Mouse (Mus musculus): ENCODE data around the gene Slfn2. TPM values are rescaled to one million over a fixed set of nuclear protein-coding genes. Genes with fewer than 3 reads are reported as not detected.

Slfn2 gene
- polyA plus RNA-seq, 1 experiment from 2014 or later = 1.3 TPM

DNA sequence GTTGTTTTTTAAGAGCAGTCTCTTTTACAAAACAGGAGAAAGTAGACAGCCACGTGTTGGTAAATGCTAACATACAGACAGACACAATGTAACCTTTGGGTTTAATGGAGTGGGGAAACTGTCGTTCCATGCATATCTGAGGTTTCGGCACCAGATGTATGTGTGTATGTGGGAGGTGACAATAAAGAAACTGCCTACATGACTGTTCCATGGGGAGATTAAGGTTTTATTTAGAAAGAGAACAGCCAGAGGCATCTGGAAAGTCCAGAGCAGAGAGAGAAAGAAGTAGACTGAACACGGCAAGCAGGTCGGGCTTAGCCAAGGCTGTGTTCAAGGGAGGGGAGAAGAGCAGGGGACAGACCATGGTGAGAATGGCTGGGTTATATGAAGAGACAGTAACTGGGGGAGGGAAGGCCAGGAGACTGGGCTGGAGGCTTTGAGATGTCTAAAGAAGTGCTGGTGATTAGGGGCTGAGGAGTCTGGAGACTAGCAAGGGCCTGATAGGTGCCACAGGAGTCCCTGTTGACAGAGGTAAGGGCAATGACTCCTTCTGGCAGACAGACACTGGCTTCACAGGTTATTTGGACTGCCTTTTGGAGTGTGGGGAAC is 4.4 kb upstream of the Slfn2 start:
- H3K27ac ChIP-seq = no peak overlapping the region
- H3K9me3 ChIP-seq = no peaks in the 10 kb centered on the region
- no peaks in the 10 kb centered on the region for H3K4me1 ChIP-seq (replicated peaks)
- no peak overlapping the region for H3K4me2 ChIP-seq
- no peaks in the 10 kb centered on the region for H3K36me3 ChIP-seq
- ATAC-seq (ENCODE audit: low FRiP score) = no peak
- H3K27me3 ChIP-seq = peaks cover 7% of the 10 kb centered on the region; the same call in 1 of the 2 replicates
- H3K9ac ChIP-seq = no peak overlapping the region
- no peak overlapping the region for H3K4me3 ChIP-seq
- 81% methylated on average over 5 of the region's 5 CpGs for WGBS

DNA sequence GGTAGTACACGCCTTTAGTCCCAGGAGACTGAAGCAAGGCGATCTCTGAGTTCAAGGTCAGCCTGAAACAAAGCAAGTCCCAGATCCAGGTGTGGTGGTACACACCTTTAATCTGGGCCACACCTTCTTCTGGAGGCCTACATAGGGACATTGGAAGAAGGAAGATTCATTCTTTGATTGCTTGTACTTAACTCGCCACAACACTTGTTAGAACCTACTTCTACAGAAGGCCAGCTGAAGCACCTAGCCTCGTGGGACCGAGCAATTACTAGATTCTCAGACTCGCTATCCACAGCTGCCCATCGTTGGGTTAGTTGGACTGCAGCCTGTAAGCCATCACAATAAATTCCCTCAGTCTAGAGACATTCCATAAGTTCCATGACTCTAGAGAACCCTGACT is 3.1 kb upstream of the Slfn2 start:
- H3K27ac ChIP-seq = no peak overlapping the region
- no peak overlapping the region for H3K4me2 ChIP-seq
- H3K9ac ChIP-seq = no peak overlapping the region
- no peak for ATAC-seq (ENCODE audit: low FRiP score)
- no peaks in the 10 kb centered on the region for H3K36me3 ChIP-seq
- H3K9me3 ChIP-seq = no peaks in the 10 kb centered on the region
- H3K4me3 ChIP-seq = no peak overlapping the region
- peaks cover 7% of the 10 kb centered on the region; the same call in 1 of the 2 replicates for H3K27me3 ChIP-seq
- no peaks in the 10 kb centered on the region for H3K4me1 ChIP-seq (replicated peaks)
- WGBS = 92% methylated on average over 7 of the region's 7 CpGs

DNA sequence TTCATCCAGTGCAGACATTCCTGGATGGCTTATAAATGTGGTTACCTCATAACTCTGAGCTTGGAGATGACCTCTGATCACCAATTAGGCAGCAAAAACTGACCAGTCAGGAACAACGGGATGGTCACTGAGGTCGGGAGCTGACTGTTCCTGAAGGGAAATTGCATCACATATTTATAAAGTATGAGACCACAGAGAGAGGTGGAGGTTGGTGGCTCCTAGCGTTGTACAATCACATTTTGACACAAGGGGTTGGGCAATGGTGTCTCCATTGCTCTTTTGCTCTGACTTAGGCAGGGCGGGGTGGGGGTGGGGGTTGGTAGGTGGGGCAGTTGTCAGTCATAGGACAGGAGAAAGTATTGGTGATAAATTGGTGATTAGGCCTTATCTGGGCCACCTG is 1.8 kb upstream of the Slfn2 start:
- Histone ChIP-seq H3K4me3 (no peak overlapping the region), H3K4me1 (replicated peaks) (no peaks in the 10 kb centered on the region), H3K9me3 (no peaks in the 10 kb centered on the region), H3K27ac (no peak overlapping the region), H3K36me3 (no peaks in the 10 kb centered on the region), H3K9ac (no peak overlapping the region), H3K4me2 (no peak overlapping the region), H3K27me3 (peaks cover 7% of the 10 kb centered on the region; the same call in 1 of the 2 replicates)
- 79% methylated on average over 4 of the region's 4 CpGs for WGBS
- no peak for ATAC-seq (ENCODE audit: low FRiP score)

DNA sequence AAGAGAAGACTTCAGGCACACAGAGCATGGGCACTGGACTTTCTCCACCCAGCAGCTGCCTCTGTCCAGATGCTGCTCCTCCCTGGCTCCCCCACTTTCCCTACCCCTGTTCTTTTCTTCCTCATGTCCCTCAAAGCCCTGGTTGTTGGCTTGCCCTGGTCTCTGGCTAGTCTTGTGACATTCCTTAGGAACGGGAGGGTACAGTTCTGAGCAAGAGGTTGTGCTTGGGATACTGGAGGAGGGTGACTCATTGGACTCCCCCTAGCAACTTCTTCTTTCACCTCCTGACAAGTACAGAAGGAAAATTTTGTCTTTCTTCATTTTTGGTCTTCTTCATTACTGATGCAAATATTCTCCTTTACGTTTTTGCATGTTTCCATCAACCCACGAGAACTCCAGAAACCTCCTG is 967 bp upstream of the Slfn2 start:
- 70% methylated on average over 3 of the region's 3 CpGs for WGBS

DNA sequence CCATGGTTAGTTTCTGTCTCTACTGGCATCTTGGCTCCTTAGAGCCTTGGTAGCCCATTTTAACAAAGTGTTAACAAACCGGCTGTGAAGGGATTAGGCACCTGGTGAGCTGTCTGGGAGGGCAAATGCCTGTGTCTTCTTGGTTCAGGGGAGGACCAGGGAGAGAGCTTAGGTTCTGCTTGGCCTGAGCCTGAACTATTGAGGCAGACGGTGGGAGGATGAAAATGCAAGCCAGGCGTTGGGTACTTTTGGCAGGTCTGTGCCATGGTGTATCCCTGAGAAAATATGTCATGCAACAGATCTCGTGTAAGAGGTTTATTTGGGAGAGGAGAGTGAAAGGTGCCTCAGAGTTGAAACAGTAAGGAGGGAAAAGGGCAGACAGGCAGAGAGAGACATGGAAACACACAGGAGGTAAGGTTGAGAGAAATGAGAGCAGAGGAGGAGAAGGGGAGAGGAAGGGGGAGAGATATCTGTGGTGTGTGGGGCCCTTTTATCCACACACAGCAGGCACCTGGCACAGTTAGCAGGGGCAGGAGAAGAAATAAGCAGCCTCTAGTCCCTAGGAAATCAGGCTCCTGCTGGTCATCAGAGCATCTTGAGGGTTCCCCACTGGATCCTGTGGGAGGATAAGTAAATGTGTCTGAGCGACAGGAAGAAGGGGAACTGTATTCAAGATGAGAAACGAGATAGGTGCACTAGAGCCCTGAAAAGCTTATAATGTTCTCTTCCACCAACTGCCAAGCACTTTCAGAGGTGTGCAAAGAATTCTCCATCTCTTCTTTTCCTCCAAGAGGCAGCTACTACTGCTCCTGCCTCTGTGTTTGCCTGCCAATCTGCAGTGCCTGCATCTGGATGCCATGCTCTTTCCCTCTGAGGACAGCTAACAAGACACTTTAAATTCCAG is 781 bp downstream of the Slfn2 start:
- no peaks in the 10 kb centered on the region for H3K9me3 ChIP-seq
- WGBS = 34% methylated on average over 6 of the region's 6 CpGs
- no peak overlapping the region for H3K4me2 ChIP-seq
- no peak for ATAC-seq (ENCODE audit: low FRiP score)
- H3K36me3 ChIP-seq = no peaks in the 10 kb centered on the region
- no peak overlapping the region for H3K9ac ChIP-seq
- H3K27me3 ChIP-seq = peaks cover 7% of the 10 kb centered on the region; the same call in 1 of the 2 replicates
- no peak overlapping the region for H3K27ac ChIP-seq
- H3K4me3 ChIP-seq = no peak overlapping the region
- no peaks in the 10 kb centered on the region for H3K4me1 ChIP-seq (replicated peaks)

More for the DNA sequence above, 967 bp upstream of the Slfn2 start:
- Histone ChIP-seq H3K27ac (no peak overlapping the region), H3K9ac (no peak overlapping the region), H3K4me2 (no peak overlapping the region), H3K36me3 (no peaks in the 10 kb centered on the region), H3K4me1 (replicated peaks) (no peaks in the 10 kb centered on the region), H3K9me3 (no peaks in the 10 kb centered on the region), H3K4me3 (no peak overlapping the region), H3K27me3 (peaks cover 7% of the 10 kb centered on the region; the same call in 1 of the 2 replicates)
- ATAC-seq (ENCODE audit: low FRiP score) = no peak

DNA sequence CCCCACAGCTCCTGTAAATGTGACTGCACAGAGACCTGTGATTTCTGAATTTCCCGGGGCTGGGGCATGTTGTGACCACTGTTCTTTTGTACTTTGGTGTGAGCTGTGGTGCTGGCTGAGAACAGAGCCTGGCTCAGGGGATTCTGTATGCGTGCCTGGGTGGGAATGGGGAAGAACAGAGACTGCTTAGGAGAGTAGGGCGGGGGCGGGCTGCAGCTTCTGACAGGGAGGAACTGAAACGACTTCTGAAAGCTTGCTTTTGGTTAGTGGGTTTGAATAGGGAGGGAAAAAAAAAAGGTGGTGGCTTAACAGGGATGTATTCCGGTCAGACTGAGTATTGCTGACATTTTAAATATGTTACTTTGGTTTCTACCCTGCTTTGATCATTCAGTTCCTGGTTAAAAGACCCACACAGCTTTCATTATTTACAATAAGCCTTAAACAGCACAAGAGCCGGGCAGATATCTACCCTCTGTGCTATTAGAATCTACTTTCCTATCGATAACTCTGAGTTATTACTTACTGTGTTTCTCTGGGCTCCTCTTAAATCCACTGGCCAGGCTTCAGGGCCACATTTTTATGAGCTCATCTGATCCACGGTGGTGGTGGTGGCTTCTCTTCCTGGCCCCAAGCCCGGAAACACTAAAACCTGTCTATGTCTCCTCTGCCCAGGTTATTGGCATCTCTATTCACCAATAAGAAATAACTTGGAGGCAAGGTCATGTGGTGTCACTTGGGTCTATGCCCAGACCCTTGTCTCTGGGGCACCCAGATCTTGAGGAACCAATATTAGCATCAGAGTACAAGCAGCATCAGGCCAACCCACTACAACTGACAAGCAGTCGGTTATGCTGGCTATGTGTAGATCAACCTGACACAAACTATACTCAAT is 2.0 kb downstream of the Slfn2 start:
- Histone ChIP-seq H3K9me3 (no peaks in the 10 kb centered on the region), H3K9ac (no peak overlapping the region), H3K27ac (no peak overlapping the region), H3K27me3 (peaks cover 7% of the 10 kb centered on the region; the same call in 1 of the 2 replicates), H3K36me3 (no peaks in the 10 kb centered on the region), H3K4me1 (replicated peaks) (no peaks in the 10 kb centered on the region), H3K4me2 (no peak overlapping the region), H3K4me3 (no peak overlapping the region)
- WGBS = 48% methylated on average over 11 of the region's 11 CpGs
- no peak for ATAC-seq (ENCODE audit: low FRiP score)

DNA sequence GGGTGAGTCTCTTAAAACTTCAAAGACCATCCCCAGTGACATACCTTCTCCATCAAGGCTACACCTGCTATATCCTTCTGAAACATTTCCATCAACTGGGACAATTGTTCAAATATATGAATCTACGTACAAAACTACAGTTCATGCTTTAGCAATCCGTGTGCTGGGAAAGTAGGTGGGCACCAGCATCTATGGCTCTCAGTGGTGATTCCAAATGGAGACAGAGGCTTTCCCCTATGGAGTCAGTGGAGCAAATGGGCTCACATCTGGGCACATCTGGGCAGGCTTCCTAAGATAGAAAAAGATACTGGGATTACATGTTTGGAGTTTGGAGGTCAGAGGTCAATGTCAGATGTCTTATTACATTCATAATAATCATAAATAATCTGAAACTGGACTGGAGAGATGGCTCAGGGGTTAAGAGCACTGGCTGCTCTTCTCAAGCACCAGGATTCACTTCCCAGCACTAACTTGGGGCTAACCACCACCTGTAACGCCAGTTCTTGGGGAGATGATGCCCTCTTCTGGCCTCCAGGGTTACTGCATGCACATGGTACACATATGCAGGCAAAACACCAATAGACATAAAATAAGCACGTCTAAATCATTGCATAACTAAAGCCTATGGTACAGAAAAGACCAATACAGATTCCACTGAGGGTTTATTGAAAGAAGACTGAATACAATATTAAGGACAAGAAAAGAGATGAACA is 3.2 kb downstream of the Slfn2 start:
- H3K27ac ChIP-seq = no peak overlapping the region
- ATAC-seq (ENCODE audit: low FRiP score) = no peak
- H3K9ac ChIP-seq = no peak overlapping the region
- H3K4me3 ChIP-seq = no peak overlapping the region
- WGBS = 73% methylated on average over 4 of the region's 4 CpGs
- H3K9me3 ChIP-seq = no peaks in the 10 kb centered on the region
- no peaks in the 10 kb centered on the region for H3K4me1 ChIP-seq (replicated peaks)
- peaks cover 7% of the 10 kb centered on the region; the same call in 1 of the 2 replicates for H3K27me3 ChIP-seq
- H3K36me3 ChIP-seq = no peaks in the 10 kb centered on the region
- no peak overlapping the region for H3K4me2 ChIP-seq

DNA sequence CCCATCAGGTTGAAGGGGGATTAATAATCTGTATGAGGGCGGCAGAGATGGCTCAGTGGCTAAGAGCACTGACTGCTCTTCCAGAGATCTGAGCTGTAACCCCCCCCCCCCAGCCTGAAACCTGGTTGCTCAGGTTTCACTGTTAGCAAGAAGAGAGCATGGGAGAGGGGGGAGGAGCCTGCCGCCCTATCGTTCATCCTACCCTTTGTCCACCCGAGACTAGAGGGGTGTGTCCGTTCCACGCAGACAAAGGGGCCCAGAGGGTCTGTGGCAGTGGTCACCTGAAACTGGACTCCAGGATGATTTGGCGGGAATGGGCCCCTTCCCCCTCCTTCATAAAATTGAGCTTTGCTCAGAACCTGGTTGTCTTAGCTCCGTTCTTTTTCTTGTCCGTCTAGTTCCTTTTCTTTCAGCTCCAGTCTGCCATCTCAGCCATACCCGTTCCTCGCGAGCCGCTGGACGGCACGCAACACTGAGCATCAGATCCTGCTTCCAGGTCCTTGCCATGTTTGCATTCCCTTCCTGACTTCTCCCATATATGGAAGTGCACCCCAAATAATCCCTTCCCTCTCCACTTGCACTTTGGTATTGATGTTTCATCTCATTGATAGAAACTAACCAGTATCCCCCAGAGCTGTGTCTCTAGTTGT is 5.5 kb downstream of the Slfn2 start:
- WGBS = 86% methylated on average over 15 of the region's 15 CpGs
- no peak for ATAC-seq (ENCODE audit: low FRiP score)
- H3K9ac ChIP-seq = no peak overlapping the region
- no peak overlapping the region for H3K27ac ChIP-seq
- no peak overlapping the region for H3K4me2 ChIP-seq
- no peaks in the 10 kb centered on the region for H3K4me1 ChIP-seq (replicated peaks)
- no peaks in the 10 kb centered on the region for H3K27me3 ChIP-seq
- H3K36me3 ChIP-seq = no peaks in the 10 kb centered on the region
- no peaks in the 10 kb centered on the region for H3K9me3 ChIP-seq
- no peak overlapping the region for H3K4me3 ChIP-seq

DNA sequence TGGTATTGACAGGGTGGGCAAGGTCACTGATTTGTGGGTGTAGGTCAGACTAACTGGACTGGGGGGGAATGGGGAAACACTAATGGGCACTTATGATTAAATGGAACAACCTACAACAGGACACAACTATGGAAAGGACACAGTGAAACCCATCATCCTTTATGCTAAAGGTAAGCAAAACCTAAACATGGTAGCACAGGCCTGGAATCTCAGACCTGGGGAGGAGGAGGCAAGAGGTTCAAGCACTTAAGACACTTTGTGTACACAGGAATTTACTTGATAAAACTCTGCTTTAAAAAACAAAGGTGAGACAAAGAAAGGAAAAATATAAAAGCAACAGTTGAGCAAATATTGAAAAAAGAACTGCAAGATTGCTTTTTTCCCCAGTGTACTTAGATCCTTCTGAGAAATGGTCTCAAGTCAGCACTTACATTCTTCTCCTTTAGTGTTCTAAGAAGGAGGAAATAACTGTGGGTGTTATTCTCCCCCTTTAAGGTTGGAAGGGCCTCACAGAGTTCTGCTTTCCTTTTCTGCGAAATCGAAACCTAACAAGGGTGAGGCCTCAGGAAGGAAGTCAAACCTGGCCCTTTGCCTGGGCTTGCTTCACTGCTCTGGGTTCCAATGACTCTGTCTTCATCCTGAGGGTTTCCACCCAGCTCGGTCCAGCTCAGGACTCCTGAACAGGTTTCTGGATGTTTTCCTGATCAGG is 13.0 kb downstream of the Slfn2 start:
- H3K36me3 ChIP-seq = no peaks in the 10 kb centered on the region
- no peaks in the 10 kb centered on the region for H3K4me1 ChIP-seq (replicated peaks)
- no peak overlapping the region for H3K4me3 ChIP-seq
- no peaks in the 10 kb centered on the region for H3K9me3 ChIP-seq
- no peaks in the 10 kb centered on the region for H3K27me3 ChIP-seq
- no peak overlapping the region for H3K27ac ChIP-seq
- no peak overlapping the region for H3K9ac ChIP-seq
- H3K4me2 ChIP-seq = no peak overlapping the region
- WGBS = 81% methylated on average over 3 of the region's 3 CpGs
- no peak for ATAC-seq (ENCODE audit: low FRiP score)

DNA sequence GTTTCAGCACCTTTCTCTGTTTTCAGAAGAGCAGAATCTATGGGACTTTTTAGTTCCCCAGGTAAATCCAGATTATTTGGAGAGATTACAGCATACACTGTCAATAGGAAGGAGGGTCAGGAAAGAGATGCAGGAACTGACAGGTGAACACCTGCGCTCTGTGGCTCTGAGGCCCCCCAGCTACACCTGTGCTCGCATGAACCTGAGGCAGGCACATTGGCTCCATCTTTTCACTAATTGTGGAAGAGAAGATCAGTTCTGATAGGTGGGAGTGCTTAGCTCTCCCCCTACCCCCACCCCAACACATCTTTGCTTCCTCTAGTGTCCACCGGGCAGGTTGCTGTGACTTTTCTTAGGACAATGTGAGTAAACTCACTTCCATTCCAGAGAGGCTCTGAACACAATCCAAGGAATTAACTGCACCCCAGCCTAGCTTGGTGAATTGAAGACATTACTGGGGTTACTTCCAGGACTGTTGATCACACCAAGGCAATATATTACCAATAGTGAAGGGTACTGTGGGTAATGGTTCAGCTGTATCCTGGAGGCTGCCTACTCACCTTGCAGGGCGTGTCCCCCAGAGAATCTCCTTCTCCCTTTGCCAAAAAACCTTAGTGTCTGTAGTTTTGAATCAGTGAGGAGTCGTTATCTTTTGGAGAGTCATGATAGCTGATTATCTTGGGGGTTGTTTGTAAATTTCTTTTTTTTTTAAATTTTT is 13.7 kb downstream of the Slfn2 start:
- Histone ChIP-seq H3K27me3 (no peaks in the 10 kb centered on the region), H3K9ac (no peak overlapping the region), H3K9me3 (no peaks in the 10 kb centered on the region), H3K4me3 (no peak overlapping the region), H3K4me1 (replicated peaks) (no peaks in the 10 kb centered on the region), H3K27ac (no peak overlapping the region), H3K36me3 (no peaks in the 10 kb centered on the region), H3K4me2 (no peak overlapping the region)
- ATAC-seq (ENCODE audit: low FRiP score) = no peak
- WGBS = 90% methylated on average over 5 of the region's 5 CpGs
